Mouse (Mus musculus) embryonic facial prominence, embryonic 15.5 days (tissue): ENCODE measurements at regions not wholly inside any gene's neighbourhood (a gene's known extent, or its start where the extent isn't known, plus 50 kb on each side); places are given as distances from the start of the nearest gene placed in this dataset.

ENCODE experiments used
- ATAC-seq: fragments of 200-750 bp; cut with Nextera tagmentation; 2 replicates; pipeline ENCODE4 v1.8.0; 2017; ENCODE audit warnings: low read depth, moderate TSS enrichment; ENCODE audit not compliant: insufficient number of reproducible peaks, low FRiP score, low TSS enrichment
- H3K27ac ChIP-seq: fragments of 300-500 bp; sonication (generic); replicated peaks from 2 replicates; pipeline ENCODE4 v1.5.1; 2015; ENCODE audit warnings: mild to moderate bottlenecking, inconsistent platforms
- H3K27me3 ChIP-seq: fragments of 300-500 bp; sonication (generic); 2 replicates; pipeline ENCODE4 v1.6.1; 2015; ENCODE audit warnings: inconsistent platforms
- H3K36me3 ChIP-seq: fragments of 300-500 bp; sonication (generic); 2 replicates; pipeline ENCODE4 v1.6.1; 2015; ENCODE audit warnings: mild to moderate bottlenecking, inconsistent platforms
- H3K4me1 ChIP-seq: fragments of 300-500 bp; sonication (generic); 2 replicates; pipeline ENCODE4 v1.6.1; 2015; ENCODE audit warnings: inconsistent platforms
- H3K4me2 ChIP-seq: fragments of 300-500 bp; sonication (generic); replicated peaks from 2 replicates; pipeline ENCODE4 v1.6.1; 2015; ENCODE audit warnings: mild to moderate bottlenecking, inconsistent platforms
- H3K4me3 ChIP-seq: fragments of 300-500 bp; sonication (generic); replicated peaks from 2 replicates; pipeline ENCODE4 v1.5.1; 2015; ENCODE audit warnings: mild to moderate bottlenecking, inconsistent platforms
- H3K9ac ChIP-seq: fragments of 300-500 bp; sonication (generic); 2 replicates; pipeline ENCODE4 v1.6.1; 2015; ENCODE audit warnings: inconsistent platforms
- H3K9me3 ChIP-seq: fragments of 300-500 bp; sonication (generic); replicated peaks from 2 replicates; pipeline ENCODE4 v1.6.1; 2016; ENCODE audit warnings: inconsistent platforms
- WGBS: fragments of 180-500 bp; shearing (Covaris S2); methylation state at CpG from one replicate; pipeline ENCODE4 v1.1.7; 2015; 5-methylcytosine and 5-hydroxymethylcytosine counted together

- Histone ChIP-seq H3K9me3 (no peaks in the 10 kb centered on the region), H3K36me3 (no peaks in the 10 kb centered on the region), H3K9ac (no peak overlapping the region), H3K4me3 (no peak overlapping the region), H3K4me1 (peaks cover 20% of the 10 kb centered on the region; the same call in 1 of the 2 replicates), H3K27me3 (no peaks in the 10 kb centered on the region), H3K27ac (no peak overlapping the region), H3K4me2 (no peak overlapping the region)
- WGBS: 46% methylated on average over 7 of the region's 7 CpGs
- no peak for ATAC-seq
Observed at GRCm38 (mm10) chr2:174018002-174018401, 58.1 kb upstream of the Stx16 start.

- Histone ChIP-seq H3K4me2 (no peak overlapping the region), H3K36me3 (no peaks in the 10 kb centered on the region), H3K9ac (no peak overlapping the region), H3K9me3 (no peaks in the 10 kb centered on the region), H3K27me3 (no peaks in the 10 kb centered on the region), H3K4me3 (no peak overlapping the region), H3K27ac (no peak overlapping the region), H3K4me1 (peaks cover 20% of the 10 kb centered on the region; the same call in 1 of the 2 replicates)
- 93% methylated on average over 4 of the region's 4 CpGs for WGBS
- no peak for ATAC-seq
Observed at GRCm38 (mm10) chr2:174018986-174019385, 57.1 kb upstream of the Stx16 start.

GRCm38 (mm10) chr2:174019970-174020369 is 56.1 kb upstream of the Stx16 start:
- peaks cover 20% of the 10 kb centered on the region; the same call in 1 of the 2 replicates for H3K4me1 ChIP-seq
- H3K27me3 ChIP-seq: no peaks in the 10 kb centered on the region
- no peaks in the 10 kb centered on the region for H3K9me3 ChIP-seq
- H3K36me3 ChIP-seq: no peaks in the 10 kb centered on the region
- H3K4me2 ChIP-seq: no peak overlapping the region
- ATAC-seq: no peak
- no peak overlapping the region for H3K4me3 ChIP-seq
- no peak overlapping the region for H3K27ac ChIP-seq
- no peak overlapping the region for H3K9ac ChIP-seq
- WGBS: 85% methylated on average over 4 of the region's 4 CpGs

- Histone ChIP-seq H3K9ac (no peak overlapping the region), H3K36me3 (no peaks in the 10 kb centered on the region), H3K9me3 (no peaks in the 10 kb centered on the region), H3K27ac (no peak overlapping the region), H3K27me3 (no peaks in the 10 kb centered on the region), H3K4me2 (no peak overlapping the region), H3K4me1 (peaks cover 17% of the 10 kb centered on the region; the same call in 1 of the 2 replicates), H3K4me3 (no peak overlapping the region)
- no peak for ATAC-seq
- WGBS: 62% methylated on average over 7 of the region's 7 CpGs
Observed at GRCm38 (mm10) chr2:174020447-174020846, 55.7 kb upstream of the Stx16 start.

- Histone ChIP-seq H3K9me3 (no peaks in the 10 kb centered on the region), H3K27me3 (no peaks in the 10 kb centered on the region), H3K4me3 (no peak overlapping the region), H3K4me2 (no peak overlapping the region), H3K27ac (no peak overlapping the region), H3K4me1 (peaks cover 20% of the 10 kb centered on the region; the same call in 1 of the 2 replicates), H3K9ac (no peak overlapping the region), H3K36me3 (no peaks in the 10 kb centered on the region)
- 83% methylated on average over 3 of the region's 3 CpGs for WGBS
- ATAC-seq: no peak
Observed at GRCm38 (mm10) chr2:174021538-174021937, 54.6 kb upstream of the Stx16 start.

- 89% methylated on average over 4 of the region's 4 CpGs for WGBS
- no peaks in the 10 kb centered on the region for H3K36me3 ChIP-seq
- no peak for ATAC-seq
- peaks cover 23% of the 10 kb centered on the region; the same call in 1 of the 2 replicates for H3K4me1 ChIP-seq
- H3K4me2 ChIP-seq: no peak overlapping the region
- H3K27ac ChIP-seq: no peak overlapping the region
- H3K4me3 ChIP-seq: no peak overlapping the region
- no peaks in the 10 kb centered on the region for H3K27me3 ChIP-seq
- no peak overlapping the region for H3K9ac ChIP-seq
- no peaks in the 10 kb centered on the region for H3K9me3 ChIP-seq
Observed at GRCm38 (mm10) chr2:174022292-174022691, 53.8 kb upstream of the Stx16 start.

GRCm38 (mm10) chr2:174025181-174025870 is 50.8 kb upstream of the Stx16 start:
- WGBS: 72% methylated on average over 11 of the region's 11 CpGs
- Histone ChIP-seq H3K9ac (no peak overlapping the region), H3K4me2 (no peak overlapping the region), H3K4me1 (peaks cover 23% of the 10 kb centered on the region; the same call in 1 of the 2 replicates), H3K4me3 (no peak overlapping the region), H3K27me3 (no peaks in the 10 kb centered on the region), H3K9me3 (no peaks in the 10 kb centered on the region), H3K27ac (no peak overlapping the region), H3K36me3 (no peaks in the 10 kb centered on the region)
- peak; percentile 60; the same call in 1 of the 2 replicates for ATAC-seq
